Mouse (Mus musculus): ENCODE data around the gene Btg2. TPM values are rescaled to one million over a fixed set of nuclear protein-coding genes. Genes with fewer than 3 reads are reported as not detected.
A peak's percentile ranks its signal among the peaks of the same experiment; 100 is the strongest.

Btg2 gene
- polyA plus RNA-seq, 1 experiment from 2014 or later = 27.2 TPM

- H3K9ac ChIP-seq (ENCODE audit: low read depth, low read length) = no peak overlapping the region
- H3K36me3 ChIP-seq (ENCODE audit: control insufficient read depth, insufficient read depth, low read length) = no peaks in the 10 kb centered on the region
- peak overlapping the region; percentile 32; the same call in 1 of the 2 replicates for H3K27ac ChIP-seq (ENCODE audit: low read length)
- no peaks in the 10 kb centered on the region for H3K9me3 ChIP-seq (replicated peaks; ENCODE audit: control insufficient read depth, low read length, poor library complexity, severe bottlenecking)
- H3K4me1 ChIP-seq (ENCODE audit: control insufficient read depth, insufficient read depth, low read length) = peaks cover 24% of the 10 kb centered on the region
- no peak overlapping the region for H3K4me2 ChIP-seq (ENCODE audit: low read length)
- no peak for ATAC-seq
- no peaks in the 10 kb centered on the region for H3K27me3 ChIP-seq (ENCODE audit: control insufficient read depth, insufficient read depth, low read depth, low read length)
- H3K4me3 ChIP-seq (ENCODE audit: low read depth, low read length) = no peak overlapping the region
- WGBS = 63% methylated on average over 6 of the region's 6 CpGs
Measured at GRCm38 (mm10) chr1:134058870-134059269, 20.1 kb downstream of the Btg2 start.

GRCm38 (mm10) chr1:134057736-134058135 lies 21.2 kb downstream of the Btg2 start:
- whole genome bisulfite sequencing = 85% methylated on average over 8 of the region's 8 CpGs
- Histone ChIP-seq H3K27me3 (ENCODE audit: control insufficient read depth, insufficient read depth, low read depth, low read length) (no peaks in the 10 kb centered on the region), H3K27ac (ENCODE audit: low read length) (no peak overlapping the region), H3K9me3 (replicated peaks; ENCODE audit: control insufficient read depth, low read length, poor library complexity, severe bottlenecking) (no peaks in the 10 kb centered on the region), H3K4me1 (ENCODE audit: control insufficient read depth, insufficient read depth, low read length) (peaks cover 13% of the 10 kb centered on the region), H3K9ac (ENCODE audit: low read depth, low read length) (no peak overlapping the region), H3K4me3 (ENCODE audit: low read depth, low read length) (no peak overlapping the region), H3K4me2 (ENCODE audit: low read length) (no peak overlapping the region), H3K36me3 (ENCODE audit: control insufficient read depth, insufficient read depth, low read length) (no peaks in the 10 kb centered on the region)
- no peak for ATAC-seq

GRCm38 (mm10) chr1:134056285-134056684 lies 22.6 kb downstream of the Btg2 start:
- peaks cover 9% of the 10 kb centered on the region for H3K4me1 ChIP-seq (ENCODE audit: control insufficient read depth, insufficient read depth, low read length)
- H3K27ac ChIP-seq (ENCODE audit: low read length) = no peak overlapping the region
- 74% methylated on average over 4 of the region's 4 CpGs for WGBS
- H3K27me3 ChIP-seq (ENCODE audit: control insufficient read depth, insufficient read depth, low read depth, low read length) = no peaks in the 10 kb centered on the region
- H3K36me3 ChIP-seq (ENCODE audit: control insufficient read depth, insufficient read depth, low read length) = no peaks in the 10 kb centered on the region
- ATAC-seq = no peak
- H3K9me3 ChIP-seq (replicated peaks; ENCODE audit: control insufficient read depth, low read length, poor library complexity, severe bottlenecking) = no peaks in the 10 kb centered on the region
- H3K4me3 ChIP-seq (ENCODE audit: low read depth, low read length) = no peak overlapping the region
- no peak overlapping the region for H3K9ac ChIP-seq (ENCODE audit: low read depth, low read length)
- no peak overlapping the region for H3K4me2 ChIP-seq (ENCODE audit: low read length)

- no peaks in the 10 kb centered on the region for H3K36me3 ChIP-seq (ENCODE audit: control insufficient read depth, insufficient read depth, low read length)
- WGBS = 78% methylated on average over 9 of the region's 9 CpGs
- H3K9ac ChIP-seq (ENCODE audit: low read depth, low read length) = no peak overlapping the region
- H3K27me3 ChIP-seq (ENCODE audit: control insufficient read depth, insufficient read depth, low read depth, low read length) = no peaks in the 10 kb centered on the region
- no peak for ATAC-seq
- peaks cover 6% of the 10 kb centered on the region; the same call in 1 of the 2 replicates for H3K4me1 ChIP-seq (ENCODE audit: control insufficient read depth, insufficient read depth, low read length)
- no peak overlapping the region for H3K27ac ChIP-seq (ENCODE audit: low read length)
- H3K4me2 ChIP-seq (ENCODE audit: low read length) = no peak overlapping the region
- no peaks in the 10 kb centered on the region for H3K9me3 ChIP-seq (replicated peaks; ENCODE audit: control insufficient read depth, low read length, poor library complexity, severe bottlenecking)
- H3K4me3 ChIP-seq (ENCODE audit: low read depth, low read length) = no peak overlapping the region
Measured at GRCm38 (mm10) chr1:134055666-134056245, 23.2 kb downstream of the Btg2 start.

GRCm38 (mm10) chr1:134055058-134055457 lies 23.9 kb downstream of the Btg2 start:
- H3K4me3 ChIP-seq (ENCODE audit: low read depth, low read length) = no peak overlapping the region
- H3K27ac ChIP-seq (ENCODE audit: low read length) = no peak overlapping the region
- H3K4me2 ChIP-seq (ENCODE audit: low read length) = no peak overlapping the region
- H3K9ac ChIP-seq (ENCODE audit: low read depth, low read length) = no peak overlapping the region
- no peaks in the 10 kb centered on the region for H3K36me3 ChIP-seq (ENCODE audit: control insufficient read depth, insufficient read depth, low read length)
- WGBS = 84% methylated on average over 9 of the region's 9 CpGs
- H3K27me3 ChIP-seq (ENCODE audit: control insufficient read depth, insufficient read depth, low read depth, low read length) = no peaks in the 10 kb centered on the region
- ATAC-seq = no peak
- H3K9me3 ChIP-seq (replicated peaks; ENCODE audit: control insufficient read depth, low read length, poor library complexity, severe bottlenecking) = no peaks in the 10 kb centered on the region
- H3K4me1 ChIP-seq (ENCODE audit: control insufficient read depth, insufficient read depth, low read length) = no peaks in the 10 kb centered on the region; the same call in 1 of the 2 replicates

GRCm38 (mm10) chr1:134053207-134053606 lies 25.7 kb downstream of the Btg2 start:
- peak; percentile 54; the same call in 1 of the 2 replicates for ATAC-seq
- no peaks in the 10 kb centered on the region for H3K36me3 ChIP-seq (ENCODE audit: control insufficient read depth, insufficient read depth, low read length)

GRCm38 (mm10) chr1:134049542-134049941 lies 29.4 kb downstream of the Btg2 start:
- Histone ChIP-seq H3K27ac (ENCODE audit: low read length) (no peak overlapping the region), H3K4me2 (ENCODE audit: low read length) (no peak overlapping the region), H3K4me3 (ENCODE audit: low read depth, low read length) (no peak overlapping the region), H3K4me1 (ENCODE audit: control insufficient read depth, insufficient read depth, low read length) (no peaks in the 10 kb centered on the region), H3K27me3 (ENCODE audit: control insufficient read depth, insufficient read depth, low read depth, low read length) (no peaks in the 10 kb centered on the region), H3K9me3 (replicated peaks; ENCODE audit: control insufficient read depth, low read length, poor library complexity, severe bottlenecking) (no peaks in the 10 kb centered on the region), H3K9ac (ENCODE audit: low read depth, low read length) (no peak overlapping the region), H3K36me3 (ENCODE audit: control insufficient read depth, insufficient read depth, low read length) (no peaks in the 10 kb centered on the region)
- no peak for ATAC-seq
- 70% methylated on average over 6 of the region's 6 CpGs for WGBS

More at GRCm38 (mm10) chr1:134053207-134053606, 25.7 kb downstream of the Btg2 start:
- no peaks in the 10 kb centered on the region for H3K27me3 ChIP-seq (ENCODE audit: control insufficient read depth, insufficient read depth, low read depth, low read length)
- H3K4me2 ChIP-seq (ENCODE audit: low read length) = no peak overlapping the region
- H3K9ac ChIP-seq (ENCODE audit: low read depth, low read length) = no peak overlapping the region
- 6% methylated on average over 6 of the region's 6 CpGs for WGBS
- H3K4me1 ChIP-seq (ENCODE audit: control insufficient read depth, insufficient read depth, low read length) = no peaks in the 10 kb centered on the region
- no peak overlapping the region for H3K27ac ChIP-seq (ENCODE audit: low read length)
- no peaks in the 10 kb centered on the region for H3K9me3 ChIP-seq (replicated peaks; ENCODE audit: control insufficient read depth, low read length, poor library complexity, severe bottlenecking)
- H3K4me3 ChIP-seq (ENCODE audit: low read depth, low read length) = no peak overlapping the region

- Histone ChIP-seq H3K27ac (ENCODE audit: low read length) (no peak overlapping the region), H3K36me3 (ENCODE audit: control insufficient read depth, insufficient read depth, low read length) (no peaks in the 10 kb centered on the region), H3K4me3 (ENCODE audit: low read depth, low read length) (no peak overlapping the region), H3K27me3 (ENCODE audit: control insufficient read depth, insufficient read depth, low read depth, low read length) (no peaks in the 10 kb centered on the region), H3K4me1 (ENCODE audit: control insufficient read depth, insufficient read depth, low read length) (no peaks in the 10 kb centered on the region), H3K9me3 (replicated peaks; ENCODE audit: control insufficient read depth, low read length, poor library complexity, severe bottlenecking) (no peaks in the 10 kb centered on the region), H3K9ac (ENCODE audit: low read depth, low read length) (no peak overlapping the region), H3K4me2 (ENCODE audit: low read length) (no peak overlapping the region)
- 3% methylated on average over 5 of the region's 5 CpGs for WGBS
- peak; percentile 65 for ATAC-seq
Measured at GRCm38 (mm10) chr1:134048759-134049158, 30.2 kb downstream of the Btg2 start.

- WGBS = 83% methylated on average over 6 of the region's 6 CpGs
- Histone ChIP-seq H3K4me2 (ENCODE audit: low read length) (no peak overlapping the region), H3K4me1 (ENCODE audit: control insufficient read depth, insufficient read depth, low read length) (no peaks in the 10 kb centered on the region)
Measured at GRCm38 (mm10) chr1:134047431-134047830, 31.5 kb downstream of the Btg2 start.

More at GRCm38 (mm10) chr1:134047431-134047830, 31.5 kb downstream of the Btg2 start:
- H3K27ac ChIP-seq (ENCODE audit: low read length) = no peak overlapping the region
- H3K36me3 ChIP-seq (ENCODE audit: control insufficient read depth, insufficient read depth, low read length) = no peaks in the 10 kb centered on the region
- no peaks in the 10 kb centered on the region for H3K27me3 ChIP-seq (ENCODE audit: control insufficient read depth, insufficient read depth, low read depth, low read length)
- no peak overlapping the region for H3K4me3 ChIP-seq (ENCODE audit: low read depth, low read length)
- no peaks in the 10 kb centered on the region for H3K9me3 ChIP-seq (replicated peaks; ENCODE audit: control insufficient read depth, low read length, poor library complexity, severe bottlenecking)
- ATAC-seq = no peak
- no peak overlapping the region for H3K9ac ChIP-seq (ENCODE audit: low read depth, low read length)
